Mouse (Mus musculus): ENCODE measurements around the gene Gm10840.
"Not testable (repeated sequence)": the region's sequence is repeated elsewhere in the genome, so short reads cannot be mapped to it uniquely, and the experiment has no call there.

Gene Gm10840

GRCm38 (mm10) chr11:106160841-106161721 lies at the start of gene Gm10840, which contains the start of gene Limd2:
Gene Gm10840 (plus strand): TSS chr11:106160850.
Gene Limd2 (minus strand): TSS chr11:106160860.
- no peak for ATAC-seq (ENCODE audit: insufficient number of reproducible peaks, low FRiP score, low TSS enrichment)

- ATAC-seq (ENCODE audit: insufficient number of reproducible peaks, low FRiP score, low TSS enrichment) = no peak
These were observed 49.0 kb upstream of the Gm10840 start for GRCm38 (mm10) chr11:106111688-106112087.

- no peak for ATAC-seq (ENCODE audit: insufficient number of reproducible peaks, low FRiP score, low TSS enrichment)
These were observed 38.4 kb upstream of the Gm10840 start for GRCm38 (mm10) chr11:106122221-106122620.

- ATAC-seq (ENCODE audit: insufficient number of reproducible peaks, low FRiP score, low TSS enrichment) = no peak
These were observed 37.9 kb upstream of the Gm10840 start for GRCm38 (mm10) chr11:106122736-106123135.

GRCm38 (mm10) chr11:106124784-106125183 lies 35.9 kb upstream of the Gm10840 start:
- no peak for ATAC-seq (ENCODE audit: insufficient number of reproducible peaks, low FRiP score, low TSS enrichment)

- ATAC-seq (ENCODE audit: insufficient number of reproducible peaks, low FRiP score, low TSS enrichment) = no peak
These were observed 34.8 kb upstream of the Gm10840 start for GRCm38 (mm10) chr11:106125827-106126226.

GRCm38 (mm10) chr11:106126727-106127373 lies 33.8 kb upstream of the Gm10840 start:
- not testable (repeated sequence) for ATAC-seq (ENCODE audit: insufficient number of reproducible peaks, low FRiP score, low TSS enrichment)

- ATAC-seq (ENCODE audit: insufficient number of reproducible peaks, low FRiP score, low TSS enrichment) = no peak
These were observed 31.2 kb upstream of the Gm10840 start for GRCm38 (mm10) chr11:106129477-106129876.

- ATAC-seq (ENCODE audit: insufficient number of reproducible peaks, low FRiP score, low TSS enrichment) = no peak
These were observed 28.1 kb upstream of the Gm10840 start for GRCm38 (mm10) chr11:106132516-106132915.

- ATAC-seq (ENCODE audit: insufficient number of reproducible peaks, low FRiP score, low TSS enrichment) = no peak; the same call in 1 of the 2 replicates
These were observed 25.8 kb upstream of the Gm10840 start for GRCm38 (mm10) chr11:106134580-106135528.

- ATAC-seq (ENCODE audit: insufficient number of reproducible peaks, low FRiP score, low TSS enrichment) = no peak
These were observed 9.4 kb upstream of the Gm10840 start for GRCm38 (mm10) chr11:106151219-106151618.

GRCm38 (mm10) chr11:106152132-106152531 lies 8.5 kb upstream of the Gm10840 start:
- peak; percentile 76 for ATAC-seq (ENCODE audit: insufficient number of reproducible peaks, low FRiP score, low TSS enrichment)

GRCm38 (mm10) chr11:106154091-106154490 lies 6.6 kb upstream of the Gm10840 start:
- no peak for ATAC-seq (ENCODE audit: insufficient number of reproducible peaks, low FRiP score, low TSS enrichment)

GRCm38 (mm10) chr11:106154770-106155169 lies 5.9 kb upstream of the Gm10840 start:
- ATAC-seq (ENCODE audit: insufficient number of reproducible peaks, low FRiP score, low TSS enrichment) = no peak

- ATAC-seq (ENCODE audit: insufficient number of reproducible peaks, low FRiP score, low TSS enrichment) = no peak
These were observed 4.9 kb upstream of the Gm10840 start for GRCm38 (mm10) chr11:106155761-106156160.

- no peak for ATAC-seq (ENCODE audit: insufficient number of reproducible peaks, low FRiP score, low TSS enrichment)
These were observed 4.4 kb upstream of the Gm10840 start for GRCm38 (mm10) chr11:106156257-106156656.

GRCm38 (mm10) chr11:106157154-106157553 lies 3.5 kb upstream of the Gm10840 start:
- ATAC-seq (ENCODE audit: insufficient number of reproducible peaks, low FRiP score, low TSS enrichment) = no peak

GRCm38 (mm10) chr11:106158081-106158929 lies 2.3 kb upstream of the Gm10840 start:
- no peak for ATAC-seq (ENCODE audit: insufficient number of reproducible peaks, low FRiP score, low TSS enrichment)

- peak; percentile 7; the same call in 1 of the 2 replicates for ATAC-seq (ENCODE audit: insufficient number of reproducible peaks, low FRiP score, low TSS enrichment)
These were observed 1.8 kb upstream of the Gm10840 start for GRCm38 (mm10) chr11:106158930-106159215.
